Mouse (Mus musculus): ENCODE results near the gene Mgarp.

Mgarp gene

DNA sequence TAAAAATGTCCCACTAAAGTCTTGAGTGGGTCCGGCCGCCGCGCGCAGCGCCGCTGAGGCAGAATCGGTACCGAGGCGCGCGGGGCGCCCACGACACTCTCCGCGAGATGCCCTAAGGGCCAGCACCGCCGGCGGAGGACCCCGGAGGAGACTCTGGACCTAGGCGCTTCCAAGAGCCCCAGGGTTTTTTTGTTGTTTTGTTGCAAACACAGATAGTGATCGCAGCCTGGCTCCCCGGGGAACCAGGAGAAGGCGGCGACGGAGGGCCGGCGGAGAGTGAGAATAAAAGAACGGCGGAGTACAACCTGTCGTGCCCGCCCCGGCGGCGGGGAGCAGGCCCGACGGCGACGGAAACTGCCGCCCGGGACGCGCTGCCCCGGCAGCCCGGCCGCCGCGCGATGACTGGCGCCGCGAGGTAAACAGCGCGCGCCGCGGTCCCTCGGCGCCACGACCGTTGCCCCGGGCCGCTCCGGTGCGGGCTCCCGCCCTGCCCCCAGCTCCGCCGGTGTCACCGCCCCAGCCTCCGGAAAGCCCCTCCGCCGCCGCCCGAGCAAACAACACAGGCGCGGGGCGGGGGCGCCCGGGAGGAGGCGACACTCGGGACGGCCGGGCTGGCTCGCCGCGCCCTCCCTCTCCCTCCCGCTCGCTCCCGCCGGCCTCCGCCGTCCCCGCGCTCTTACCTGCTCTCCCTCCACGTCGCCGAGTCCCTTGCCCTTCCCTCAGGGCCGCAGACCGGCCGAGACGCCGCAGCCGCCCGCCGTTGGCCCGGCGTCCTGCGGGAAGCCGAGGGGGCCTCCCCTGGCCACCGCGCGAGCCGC, 56.6 kb downstream of the Mgarp start:
- DNase-seq (ENCODE audit: low read depth): no peak

DNA sequence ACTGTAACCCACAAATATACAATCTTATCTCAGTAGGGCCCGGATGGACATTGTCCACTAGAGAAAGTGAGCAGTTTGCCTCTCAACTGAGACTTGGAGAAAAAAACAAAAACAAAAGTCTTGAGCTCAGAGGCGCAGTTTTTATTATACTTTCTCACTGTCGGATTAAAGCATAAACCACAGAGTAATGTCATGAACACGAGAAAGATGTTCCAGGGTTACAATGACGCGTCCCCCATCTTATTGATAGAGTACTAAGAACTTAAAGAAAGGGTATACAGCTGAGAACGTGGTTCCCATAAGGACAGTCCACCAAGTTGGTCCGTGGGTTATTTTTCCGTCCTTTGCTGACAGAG, 57.2 kb downstream of the Mgarp start:
- DNase-seq (ENCODE audit: low read depth): no peak
